Mouse (Mus musculus) myocyte (in vitro differentiated cells): Measurements from ENCODE around the gene Rasal1. TPM values are rescaled to one million over a fixed set of nuclear protein-coding genes. Genes with fewer than 3 reads are reported as not detected.
A peak's percentile ranks its signal among the peaks of the same experiment; 100 is the strongest.

ENCODE experiments used
- H3K27me3 ChIP-seq: one replicate; pipeline ENCODE4 v1.6.1; 2011; ENCODE audit not compliant: control insufficient read depth, insufficient read depth, insufficient read length
- H3K36me3 ChIP-seq: one replicate; pipeline ENCODE4 v1.6.1; 2011; ENCODE audit not compliant: control insufficient read depth, insufficient read depth
- H3K4me2 ChIP-seq: one replicate; pipeline ENCODE4 v1.6.1; 2011; ENCODE audit warnings: low read depth, control low read depth
- H3K4me3 ChIP-seq: one replicate; pipeline ENCODE4 v1.5.1; 2011; ENCODE audit warnings: mild to moderate bottlenecking, control low read depth, moderate library complexity
- H3K79me2 ChIP-seq: one replicate; pipeline ENCODE4 v1.6.1; 2011; ENCODE audit not compliant: control insufficient read depth, insufficient read depth
- H3ac ChIP-seq: one replicate; pipeline ENCODE4 v1.6.1; 2011; ENCODE audit not compliant: control insufficient read depth, insufficient read length
- CEBPB ChIP-seq: IDR thresholded peaks from 2 replicates; pipeline ENCODE4 v1.6.1; 2011; ENCODE audit warnings: mild to moderate bottlenecking, moderate library complexity; ENCODE audit not compliant: poor library complexity, insufficient read depth, severe bottlenecking
- E2F4 ChIP-seq: IDR thresholded peaks from one replicate; pipeline ENCODE4 v1.6.1; 2011; ENCODE audit warnings: mild to moderate bottlenecking, control low read depth, moderate library complexity; ENCODE audit not compliant: insufficient read depth
- MAX ChIP-seq: IDR thresholded peaks from one replicate; pipeline ENCODE4 v1.6.1; 2011; ENCODE audit warnings: low read depth, mild to moderate bottlenecking, control low read depth
- MYOD1 ChIP-seq, 3 experiments: IDR thresholded peaks; one replicate each; pipeline ENCODE4 v1.6.1; 2011; ENCODE audit warnings: control low read depth in 2 of 3, low read depth in 2 of 3, mild to moderate bottlenecking in 2 of 3, moderate library complexity in 1 of 3; ENCODE audit not compliant: insufficient read length in 2 of 3, control insufficient read depth in 1 of 3
- MYOG ChIP-seq, 3 experiments: IDR thresholded peaks; one replicate each; pipeline ENCODE4 v1.6.1; 2011; ENCODE audit warnings: control low read depth in 2 of 3, low read depth in 2 of 3, mild to moderate bottlenecking in 2 of 3; ENCODE audit not compliant: insufficient read length in 2 of 3, control insufficient read depth in 1 of 3, insufficient read depth in 1 of 3
- POLR2A ChIP-seq: IDR thresholded peaks from one replicate; pipeline ENCODE4 v1.6.1; 2011; ENCODE audit warnings: low read depth, mild to moderate bottlenecking, control low read depth, moderate library complexity; ENCODE audit not compliant: insufficient read length
- POLR2AphosphoS2 ChIP-seq: IDR thresholded peaks from one replicate; pipeline ENCODE4 v1.6.1; 2011; ENCODE audit warnings: low read depth, control low read depth; ENCODE audit not compliant: insufficient read length
- REST ChIP-seq: IDR thresholded peaks from one replicate; pipeline ENCODE4 v1.6.1; 2011; ENCODE audit warnings: mild to moderate bottlenecking, control low read depth, moderate library complexity; ENCODE audit not compliant: insufficient read depth, insufficient read length
- SRF ChIP-seq: IDR thresholded peaks from one replicate; pipeline ENCODE4 v1.6.1; 2011; ENCODE audit warnings: low read depth; ENCODE audit not compliant: control insufficient read depth, insufficient read length
- TCF12 ChIP-seq: IDR thresholded peaks from one replicate; pipeline ENCODE4 v1.6.1; 2011; ENCODE audit warnings: mild to moderate bottlenecking, control low read depth; ENCODE audit not compliant: poor library complexity, insufficient read depth, severe bottlenecking
- TCF3 ChIP-seq: IDR thresholded peaks from one replicate; pipeline ENCODE4 v1.6.1; 2011; ENCODE audit warnings: low read depth, control low read depth; ENCODE audit not compliant: insufficient read length
- USF1 ChIP-seq: IDR thresholded peaks from one replicate; pipeline ENCODE4 v1.6.1; 2011; ENCODE audit warnings: low read depth, mild to moderate bottlenecking, control low read depth, moderate library complexity
- polyA plus RNA-seq: library from polyadenylated mRNA; unstranded; fragments of >200 nt; fragmentation: generic; extraction: Trizol; gene quantifications from one replicate; pipeline ENCODE4 v1.2.1, GENCODE M21; 2012; ENCODE audit warnings: missing spikeins

The Rasal1 gene
- polyA plus RNA-seq, 1 experiment = 0.01 TPM

- Histone ChIP-seq H3K27me3 (no peaks in the 10 kb centered on the region), H3K4me3 (peak overlapping the region; percentile 13), H3K4me2 (peak overlapping the region; percentile 74), H3ac (no peak overlapping the region), H3K36me3 (no peaks in the 10 kb centered on the region), H3K79me2 (no peaks in the 10 kb centered on the region)
- TF ChIP-seq SRF (no peak), E2F4 (no peak), REST (no peak), POLR2A (no peak), MYOD1 (IDR thresholded peaks at IDR 0.05; ENCODE audit: control insufficient read depth in 1 of 3, insufficient read length in 2 of 3, low read depth in 2 of 3) (no peak), MYOG (IDR thresholded peaks at IDR 0.05; ENCODE audit: control insufficient read depth in 1 of 3, insufficient read depth in 1 of 3, insufficient read length in 2 of 3, low read depth in 2 of 3) (no peak), CEBPB (no peak), TCF12 (no peak), TCF3 (no peak), POLR2AphosphoS2 (no peak), MAX (no peak), USF1 (no peak)
These were observed 43.8 kb upstream of the Rasal1 start for GRCm38 (mm10) chr5:120604839-120605238.

- Histone ChIP-seq H3K27me3 (no peaks in the 10 kb centered on the region), H3K79me2 (no peaks in the 10 kb centered on the region), H3K36me3 (no peaks in the 10 kb centered on the region), H3ac (no peak overlapping the region), H3K4me2 (peak overlapping the region; percentile 74), H3K4me3 (peak overlapping the region; percentile 13)
- TF ChIP-seq CEBPB (no peak), TCF12 (no peak), E2F4 (no peak), SRF (no peak), POLR2AphosphoS2 (no peak), MAX (no peak), POLR2A (no peak), MYOD1 (IDR thresholded peaks at IDR 0.05; ENCODE audit: control insufficient read depth in 1 of 3, insufficient read length in 2 of 3, low read depth in 2 of 3) (no peak), REST (no peak)
These were observed 43.4 kb upstream of the Rasal1 start for GRCm38 (mm10) chr5:120605241-120605661.

GRCm38 (mm10) chr5:120605688-120606087 lies 42.9 kb upstream of the Rasal1 start:
- no peaks in the 10 kb centered on the region for H3K79me2 ChIP-seq
- H3ac ChIP-seq = no peak overlapping the region
- H3K27me3 ChIP-seq = no peaks in the 10 kb centered on the region
- peak overlapping the region; percentile 74 for H3K4me2 ChIP-seq
- no peaks in the 10 kb centered on the region for H3K36me3 ChIP-seq
- H3K4me3 ChIP-seq = peak overlapping the region; percentile 13
- TF ChIP-seq TCF12 (no peak), E2F4 (no peak), POLR2AphosphoS2 (no peak), MYOD1 (IDR thresholded peaks at IDR 0.05; ENCODE audit: control insufficient read depth in 1 of 3, insufficient read length in 2 of 3, low read depth in 2 of 3) (no peak), REST (no peak)

- H3K4me2 ChIP-seq = no peak overlapping the region
- H3K4me3 ChIP-seq = no peak overlapping the region
- no peak for TF ChIP-seq MYOD1 (IDR thresholded peaks at IDR 0.05; ENCODE audit: control insufficient read depth in 1 of 3, insufficient read length in 2 of 3, low read depth in 2 of 3)
- no peak for TF ChIP-seq MAX
- TF ChIP-seq POLR2AphosphoS2 = no peak
- no peak for TF ChIP-seq MYOG (IDR thresholded peaks at IDR 0.05; ENCODE audit: control insufficient read depth in 1 of 3, insufficient read depth in 1 of 3, insufficient read length in 2 of 3, low read depth in 2 of 3)
These were observed 41.9 kb upstream of the Rasal1 start for GRCm38 (mm10) chr5:120606590-120607200.

GRCm38 (mm10) chr5:120607335-120607734 lies 41.3 kb upstream of the Rasal1 start:
- Histone ChIP-seq H3K27me3 (no peaks in the 10 kb centered on the region), H3K79me2 (peaks cover 9% of the 10 kb centered on the region), H3ac (no peak overlapping the region), H3K4me3 (no peak overlapping the region), H3K36me3 (no peaks in the 10 kb centered on the region), H3K4me2 (no peak overlapping the region)
- TF ChIP-seq USF1 (no peak), TCF3 (no peak)

More at GRCm38 (mm10) chr5:120606590-120607200, 41.9 kb upstream of the Rasal1 start:
- Histone ChIP-seq H3K79me2 (peaks cover 5% of the 10 kb centered on the region), H3K27me3 (no peaks in the 10 kb centered on the region), H3ac (no peak overlapping the region), H3K36me3 (no peaks in the 10 kb centered on the region)
